9 mouse cellular contexts compared by ENCODE assay signal in the genomic region with DNA sequence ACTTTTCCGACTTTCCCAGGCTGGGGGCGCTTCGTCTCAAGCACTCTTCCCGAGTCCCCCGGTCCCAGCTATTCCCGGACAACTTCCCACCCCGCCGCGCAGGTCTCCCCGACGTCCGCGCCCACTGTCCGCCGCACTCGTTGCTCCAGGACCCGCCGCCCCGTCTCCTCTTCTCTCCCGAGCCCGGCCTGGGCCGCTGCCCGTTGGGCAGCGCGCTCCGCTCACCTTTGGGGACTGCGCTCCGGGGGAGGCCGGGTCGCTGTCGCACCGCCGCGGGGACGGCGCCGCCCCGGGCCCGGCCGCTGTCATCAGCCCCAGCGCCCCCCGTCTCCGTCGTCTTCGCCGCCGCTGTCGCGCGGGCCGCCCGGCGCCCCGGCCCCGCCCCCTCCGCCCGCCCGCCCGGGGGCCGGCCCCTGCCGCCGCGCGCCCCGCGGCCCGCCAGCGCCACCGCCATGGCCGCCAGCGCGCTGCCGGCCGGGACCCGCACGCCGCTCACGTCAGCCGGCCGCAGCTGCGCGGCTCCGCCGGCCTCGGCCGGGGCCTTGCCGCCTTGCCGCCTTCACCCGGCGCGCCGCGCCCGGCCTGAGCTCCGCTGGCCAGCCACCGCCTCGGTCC. TPM values are rescaled to one million over a fixed set of nuclear protein-coding genes. Genes with fewer than 3 reads are reported as not detected.
DNase-seq lines count a peak whose midpoint lies in the region; ATAC-seq and TF ChIP-seq lines count a peak whose summit lies in the region.
"Not testable (repeated sequence)": the region's sequence is repeated elsewhere in the genome, so short reads cannot be mapped to it uniquely, and the experiment has no call there.
"Had no signal": no experiment of that assay in that cellular context is flagged by ENCODE, and none has a peak within 500 bp of the region (broad histone marks: within the 10 kb centered on the region; RNA-seq: fewer than 3 reads in every experiment).

No protein-coding gene starts in this region.

- not testable (repeated sequence) for H3K27me3 ChIP-seq in embryonic facial prominence, embryonic 11.5 days (ENCODE audit: control insufficient read depth, insufficient read depth, low read length); forebrain, embryonic 14.5 days (replicated peaks; ENCODE audit: control insufficient read depth, insufficient read depth, low read length); heart, embryonic 15.5 days; limb, embryonic 12.5 days; liver, postnatal 0 days (ENCODE audit: insufficient read depth, low read length); midbrain, embryonic 15.5 days (replicated peaks); stomach, embryonic 15.5 days (replicated peaks)

- TF ChIP-seq EP300 in liver, postnatal 0 days (IDR thresholded peaks at IDR 0.05; ENCODE audit: low read depth): not testable (repeated sequence)

- H3K36me3 ChIP-seq in embryonic facial prominence, embryonic 11.5 days (replicated peaks; ENCODE audit: control insufficient read depth, insufficient read depth, low read depth, low read length); forebrain, embryonic 14.5 days (ENCODE audit: control insufficient read depth, insufficient read depth, low read length); heart, embryonic 15.5 days; limb, embryonic 12.5 days; liver, postnatal 0 days (replicated peaks; ENCODE audit: insufficient read depth, low read length); midbrain, embryonic 15.5 days (replicated peaks); stomach, embryonic 15.5 days: not testable (repeated sequence)

- not testable (repeated sequence) for DNase-seq in embryonic facial prominence, embryonic 11.5 days (ENCODE audit: low spot score); forebrain, embryonic 14.5 days (ENCODE audit: low spot score); liver, postnatal 0 days

- TF ChIP-seq CTCF in liver, postnatal 0 days (IDR thresholded peaks at IDR 0.05; ENCODE audit: low read depth): not testable (repeated sequence)

- ATAC-seq in embryonic facial prominence, embryonic 11.5 days (replicated peaks; ENCODE audit: insufficient number of reproducible peaks, low FRiP score, low TSS enrichment, low read depth): peak; percentile 40
- ATAC-seq in forebrain, embryonic 14.5 days: peak; percentile 80
- peak; percentile 85 for ATAC-seq in heart, embryonic 15.5 days (replicated peaks; ENCODE audit: insufficient number of reproducible peaks, insufficient read depth, low FRiP score, low read depth)
- ATAC-seq in inflammation-experienced regulatory T-cells, adult 6 months: peak; percentile 66
- peak; percentile 60 for ATAC-seq in limb, embryonic 12.5 days (ENCODE audit: insufficient number of reproducible peaks, insufficient read depth, low FRiP score, low TSS enrichment, low read depth)
- ATAC-seq in liver, postnatal 0 days: peak; percentile 79
- peak; percentile 88 for ATAC-seq in midbrain, embryonic 15.5 days (replicated peaks)
- ATAC-seq in stomach, embryonic 15.5 days (ENCODE audit: insufficient read depth, low FRiP score, low read depth): peak; percentile 77

- H3K9me3 ChIP-seq in embryonic facial prominence, embryonic 11.5 days (replicated peaks; ENCODE audit: control insufficient read depth, low read length); forebrain, embryonic 14.5 days (replicated peaks; ENCODE audit: control insufficient read depth, low read length); heart, embryonic 15.5 days (replicated peaks); limb, embryonic 12.5 days; liver, postnatal 0 days (ENCODE audit: low read length); midbrain, embryonic 15.5 days; stomach, embryonic 15.5 days: not testable (repeated sequence)

- H3K9ac ChIP-seq in embryonic facial prominence, embryonic 11.5 days (replicated peaks; ENCODE audit: low read length); forebrain, embryonic 14.5 days (ENCODE audit: low read length); heart, embryonic 15.5 days; limb, embryonic 12.5 days (replicated peaks); liver, postnatal 0 days (replicated peaks); midbrain, embryonic 15.5 days; stomach, embryonic 15.5 days: not testable (repeated sequence)

- H3K27ac ChIP-seq in embryonic facial prominence, embryonic 11.5 days (replicated peaks; ENCODE audit: low read depth, low read length); forebrain, embryonic 14.5 days (ENCODE audit: low read depth, low read length); heart, embryonic 15.5 days; limb, embryonic 12.5 days; liver, postnatal 0 days (ENCODE audit: low read depth); midbrain, embryonic 15.5 days; stomach, embryonic 15.5 days: not testable (repeated sequence)

- H3K4me1 ChIP-seq in embryonic facial prominence, embryonic 11.5 days (ENCODE audit: control insufficient read depth, insufficient read depth, low read length); forebrain, embryonic 14.5 days (ENCODE audit: control insufficient read depth, insufficient read depth, low read length); heart, embryonic 15.5 days (replicated peaks); limb, embryonic 12.5 days (replicated peaks); liver, postnatal 0 days (ENCODE audit: insufficient read depth); midbrain, embryonic 15.5 days; stomach, embryonic 15.5 days: not testable (repeated sequence)

- not testable (repeated sequence) for H3K4me2 ChIP-seq in embryonic facial prominence, embryonic 11.5 days (ENCODE audit: low read depth, low read length); forebrain, embryonic 14.5 days (ENCODE audit: low read length); heart, embryonic 15.5 days; limb, embryonic 12.5 days; liver, postnatal 0 days (ENCODE audit: low read depth, low read length); midbrain, embryonic 15.5 days; stomach, embryonic 15.5 days

- not testable (repeated sequence) for H3K4me3 ChIP-seq in embryonic facial prominence, embryonic 11.5 days (ENCODE audit: low read depth, low read length); forebrain, embryonic 14.5 days (ENCODE audit: low read depth, low read length); heart, embryonic 15.5 days; limb, embryonic 12.5 days (replicated peaks); liver, postnatal 0 days (ENCODE audit: low read depth, low read length); midbrain, embryonic 15.5 days; stomach, embryonic 15.5 days (replicated peaks)

- no CpG with 5 or more reads among the region's 97 CpGs for WGBS in embryonic facial prominence, embryonic 11.5 days
- no CpG with 5 or more reads among the region's 97 CpGs for WGBS in forebrain, embryonic 14.5 days
- no CpG with 5 or more reads among the region's 97 CpGs for WGBS in heart, embryonic 15.5 days
- no CpG with 5 or more reads among the region's 97 CpGs for WGBS in limb, embryonic 12.5 days
- WGBS in liver, postnatal 0 days (ENCODE audit: insufficient replicate concordance): no CpG with 5 or more reads among the region's 97 CpGs
- no CpG with 5 or more reads among the region's 97 CpGs for WGBS in midbrain, embryonic 15.5 days
- no CpG with 5 or more reads among the region's 97 CpGs for WGBS in stomach, embryonic 15.5 days

RNA-seq across cellular contexts. Expression of gene Gm3435, which starts 14.0 kb away (rescaled TPM):
- 3.8 and 6.1 TPM in 2 replicates for polyA plus RNA-seq in embryonic facial prominence, embryonic 11.5 days (2014; fragmentation: Nextera tagmentation; extraction: Ambion mirVana)
- 6.7 and 7.0 TPM in 2 replicates for polyA plus RNA-seq in forebrain, embryonic 14.5 days (2014; fragmentation: Nextera tagmentation; extraction: Ambion mirVana)
- 4.7 and 5.4 TPM in 2 replicates for polyA plus RNA-seq in heart, embryonic 15.5 days (2015; fragmentation: Nextera tagmentation; extraction: Ambion mirVana)
- 10 to 100 TPM in 1 of 3 experiments, 1 to 10 TPM in 2; 5.0 to 12.9 (median 8.2) TPM for polyA plus RNA-seq in inflammation-experienced regulatory T-cells, adult 6 months (2017; shearing (Covaris generic))
- polyA plus RNA-seq in limb, embryonic 12.5 days (2016; fragmentation: Nextera tagmentation; extraction: Ambion mirVana): 5.5 and 6.9 TPM in 2 replicates
- 2.7 and 3.7 TPM in 2 replicates for polyA plus RNA-seq in liver, postnatal 0 days (2015; fragmentation: Nextera tagmentation; extraction: Ambion mirVana)
- 9.9 and 10.5 TPM in 2 replicates for polyA plus RNA-seq in midbrain, embryonic 15.5 days (2015; fragmentation: Nextera tagmentation; extraction: Ambion mirVana)
- polyA plus RNA-seq in stomach, embryonic 15.5 days (2015; fragmentation: Nextera tagmentation; extraction: Ambion mirVana): 7.2 and 8.3 TPM in 2 replicates

RNA-seq across cellular contexts. Expression of gene Ermard, which starts 17.0 kb away (rescaled TPM):
- 58.7 and 68.2 TPM in 2 replicates for polyA plus RNA-seq in embryonic facial prominence, embryonic 11.5 days (2014; fragmentation: Nextera tagmentation; extraction: Ambion mirVana)
- polyA plus RNA-seq in forebrain, embryonic 14.5 days (2014; fragmentation: Nextera tagmentation; extraction: Ambion mirVana): 54.7 and 67.5 TPM in 2 replicates
- polyA plus RNA-seq in heart, embryonic 15.5 days (2015; fragmentation: Nextera tagmentation; extraction: Ambion mirVana): 51.9 and 64.6 TPM in 2 replicates
- polyA plus RNA-seq in inflammation-experienced regulatory T-cells, adult 6 months (2017; shearing (Covaris generic)): 100 to 1,000 TPM in 2 of 3 experiments, 10 to 100 TPM in 1; 86.6 to 207 (median 188) TPM
- 104 and 111 TPM in 2 replicates for polyA plus RNA-seq in limb, embryonic 12.5 days (2016; fragmentation: Nextera tagmentation; extraction: Ambion mirVana)
- polyA plus RNA-seq in liver, postnatal 0 days (2015; fragmentation: Nextera tagmentation; extraction: Ambion mirVana): 24.2 and 27.2 TPM in 2 replicates
- polyA plus RNA-seq in midbrain, embryonic 15.5 days (2015; fragmentation: Nextera tagmentation; extraction: Ambion mirVana): 85.6 and 91.8 TPM in 2 replicates
- polyA plus RNA-seq in stomach, embryonic 15.5 days (2015; fragmentation: Nextera tagmentation; extraction: Ambion mirVana): 69.4 and 74.0 TPM in 2 replicates

RNA-seq across cellular contexts. Expression of gene Tcte3, which starts 17.3 kb away (rescaled TPM):
- polyA plus RNA-seq in embryonic facial prominence, embryonic 11.5 days (2014; fragmentation: Nextera tagmentation; extraction: Ambion mirVana): 0.52 and 1.3 TPM in 2 replicates
- polyA plus RNA-seq in forebrain, embryonic 14.5 days (2014; fragmentation: Nextera tagmentation; extraction: Ambion mirVana): 0.65 TPM in 1 of 2 replicates, not detected in the other
- polyA plus RNA-seq in heart, embryonic 15.5 days (2015; fragmentation: Nextera tagmentation; extraction: Ambion mirVana): 1.00 TPM in 1 of 2 replicates, not detected in the other
- polyA plus RNA-seq in inflammation-experienced regulatory T-cells, adult 6 months (2017; shearing (Covaris generic)): 1 to 10 TPM; 1.2 to 5.4 (median 5.1) TPM
- polyA plus RNA-seq in limb, embryonic 12.5 days (2016; fragmentation: Nextera tagmentation; extraction: Ambion mirVana): 1.4 TPM in 1 of 2 replicates, not detected in the other
- 3.7 and 5.2 TPM in 2 replicates for polyA plus RNA-seq in liver, postnatal 0 days (2015; fragmentation: Nextera tagmentation; extraction: Ambion mirVana)
- 0.53 TPM in 1 of 2 replicates, not detected in the other for polyA plus RNA-seq in midbrain, embryonic 15.5 days (2015; fragmentation: Nextera tagmentation; extraction: Ambion mirVana)
- 0.61 TPM in 1 of 2 replicates, not detected in the other for polyA plus RNA-seq in stomach, embryonic 15.5 days (2015; fragmentation: Nextera tagmentation; extraction: Ambion mirVana)
- polyA plus RNA-seq: thymus, adult 2 months had no signal

RNA-seq across cellular contexts. Expression of gene Gm3448, which starts 17.4 kb away (rescaled TPM):
- 3.2 and 3.7 TPM in 2 replicates for polyA plus RNA-seq in embryonic facial prominence, embryonic 11.5 days (2014; fragmentation: Nextera tagmentation; extraction: Ambion mirVana)
- 2.8 and 4.2 TPM in 2 replicates for polyA plus RNA-seq in forebrain, embryonic 14.5 days (2014; fragmentation: Nextera tagmentation; extraction: Ambion mirVana)
- 1.9 and 2.1 TPM in 2 replicates for polyA plus RNA-seq in heart, embryonic 15.5 days (2015; fragmentation: Nextera tagmentation; extraction: Ambion mirVana)
- 1 to 10 TPM in 2 of 3 experiments, under 1 TPM in 1; 0.72 to 3.6 (median 3.2) TPM for polyA plus RNA-seq in inflammation-experienced regulatory T-cells, adult 6 months (2017; shearing (Covaris generic))
- polyA plus RNA-seq in limb, embryonic 12.5 days (2016; fragmentation: Nextera tagmentation; extraction: Ambion mirVana): 3.6 and 4.2 TPM in 2 replicates
- polyA plus RNA-seq in liver, postnatal 0 days (2015; fragmentation: Nextera tagmentation; extraction: Ambion mirVana): 3.3 and 5.4 TPM in 2 replicates
- polyA plus RNA-seq in midbrain, embryonic 15.5 days (2015; fragmentation: Nextera tagmentation; extraction: Ambion mirVana): 3.9 and 5.0 TPM in 2 replicates
- 4.1 and 5.2 TPM in 2 replicates for polyA plus RNA-seq in stomach, embryonic 15.5 days (2015; fragmentation: Nextera tagmentation; extraction: Ambion mirVana)

RNA-seq across cellular contexts. Expression of gene Gm3417, which starts 45.4 kb away (rescaled TPM):
- polyA plus RNA-seq in embryonic facial prominence, embryonic 11.5 days (2014; fragmentation: Nextera tagmentation; extraction: Ambion mirVana): not detected in 2 replicates
- polyA plus RNA-seq in forebrain, embryonic 14.5 days (2014; fragmentation: Nextera tagmentation; extraction: Ambion mirVana): 0.62 and 0.78 TPM in 2 replicates
- 0.94 TPM in 1 of 2 replicates, not detected in the other for polyA plus RNA-seq in heart, embryonic 15.5 days (2015; fragmentation: Nextera tagmentation; extraction: Ambion mirVana)
- 1 to 10 TPM in 2 of 3 experiments, not detected in 1; 1.8 to 2.0 TPM for polyA plus RNA-seq in inflammation-experienced regulatory T-cells, adult 6 months (2017; shearing (Covaris generic))
- not detected in 2 replicates for polyA plus RNA-seq in limb, embryonic 12.5 days (2016; fragmentation: Nextera tagmentation; extraction: Ambion mirVana)
- 1.8 and 1.9 TPM in 2 replicates for polyA plus RNA-seq in liver, postnatal 0 days (2015; fragmentation: Nextera tagmentation; extraction: Ambion mirVana)
- 1.6 TPM in 1 of 2 replicates, not detected in the other for polyA plus RNA-seq in midbrain, embryonic 15.5 days (2015; fragmentation: Nextera tagmentation; extraction: Ambion mirVana)
- polyA plus RNA-seq in stomach, embryonic 15.5 days (2015; fragmentation: Nextera tagmentation; extraction: Ambion mirVana): not detected in 2 replicates
- polyA plus RNA-seq: thymus, adult 2 months had no signal
